Mouse (Mus musculus) right cerebral cortex, adult 18-20 months (tissue): ENCODE data around the gene Cemip.
A peak's percentile ranks its signal among the peaks of the same experiment; 100 is the strongest.

ENCODE experiments used
- DNase-seq: peaks from one replicate; pipeline ENCODE4 v3.0.0; 2022; ENCODE audit warnings: mixed read lengths

Cemip gene

GRCm38 (mm10) chr7:83952511-83952910 lies 133.8 kb downstream of the Cemip start:
- no peak for DNase-seq

GRCm38 (mm10) chr7:83951327-83951726 lies 135.0 kb downstream of the Cemip start:
- no peak for DNase-seq

GRCm38 (mm10) chr7:83949662-83950061 lies 136.6 kb downstream of the Cemip start:
- DNase-seq = no peak

- DNase-seq = no peak
Observed at GRCm38 (mm10) chr7:83948743-83949142, 137.6 kb downstream of the Cemip start.

GRCm38 (mm10) chr7:83941701-83942101 lies 144.6 kb downstream of the Cemip start:
- peak; percentile 67 for DNase-seq

- no peak for DNase-seq
Observed at GRCm38 (mm10) chr7:83940136-83940535, 146.2 kb downstream of the Cemip start.

GRCm38 (mm10) chr7:83939017-83939721 lies 147.1 kb downstream of the Cemip start:
- no peak for DNase-seq

GRCm38 (mm10) chr7:83921637-83922036 lies 164.7 kb downstream of the Cemip start:
- no peak for DNase-seq

- DNase-seq = no peak
Observed at GRCm38 (mm10) chr7:83920241-83920640, 166.1 kb downstream of the Cemip start.

GRCm38 (mm10) chr7:83914566-83914965 lies 171.7 kb downstream of the Cemip start:
- DNase-seq = peak; percentile 79

GRCm38 (mm10) chr7:83913995-83914394 lies 172.3 kb downstream of the Cemip start:
- no peak for DNase-seq

- no peak for DNase-seq
Observed at GRCm38 (mm10) chr7:83913405-83913932, 172.8 kb downstream of the Cemip start.

- DNase-seq = no peak
Observed at GRCm38 (mm10) chr7:83911909-83912308, 174.4 kb downstream of the Cemip start.

- no peak for DNase-seq
Observed at GRCm38 (mm10) chr7:83904831-83905230, 181.5 kb downstream of the Cemip start.

- DNase-seq = no peak
Observed at GRCm38 (mm10) chr7:83902296-83903145, 183.8 kb downstream of the Cemip start.

GRCm38 (mm10) chr7:83901425-83901824 lies 184.9 kb downstream of the Cemip start:
- no peak for DNase-seq

- no peak for DNase-seq
Observed at GRCm38 (mm10) chr7:83900519-83900918, 185.8 kb downstream of the Cemip start.

GRCm38 (mm10) chr7:83898267-83898666 lies 188.0 kb downstream of the Cemip start:
- DNase-seq = no peak

GRCm38 (mm10) chr7:83896077-83896740 lies 190.1 kb downstream of the Cemip start:
- no peak for DNase-seq

GRCm38 (mm10) chr7:83894348-83894747 lies 192.0 kb downstream of the Cemip start:
- DNase-seq = no peak

- no peak for DNase-seq
Observed at GRCm38 (mm10) chr7:83892333-83892669, 194.0 kb downstream of the Cemip start.

- DNase-seq = peak; percentile 99
Observed at GRCm38 (mm10) chr7:83891433-83892332, 194.6 kb downstream of the Cemip start.
